Mouse (Mus musculus): ENCODE data around the gene Asna1.

GRCm38 (mm10) chr8:84978248-84978940 lies 46.7 kb downstream of the Asna1 start, which contains the start of gene Junb:
- TF ChIP-seq POLR2A (IDR thresholded peaks at IDR 0.05; ENCODE audit: low read depth, low read length) (peak; percentile 100), CTCF (conservative IDR thresholded peaks at IDR 0.05; ENCODE audit: insufficient read depth, insufficient read length, low read depth, low read length) (no peak)
